Mouse (Mus musculus) ovary, adult 18-20 months (tissue): ENCODE data around the gene Rprd1b.
"Not testable (repeated sequence)": the region's sequence is repeated elsewhere in the genome, so short reads cannot be mapped to it uniquely, and the experiment has no call there.

Experiments
- DNase-seq: peaks from one replicate; pipeline ENCODE4 v3.0.0; 2022; ENCODE audit warnings: low spot score, mixed read lengths

Gene Rprd1b

DNA sequence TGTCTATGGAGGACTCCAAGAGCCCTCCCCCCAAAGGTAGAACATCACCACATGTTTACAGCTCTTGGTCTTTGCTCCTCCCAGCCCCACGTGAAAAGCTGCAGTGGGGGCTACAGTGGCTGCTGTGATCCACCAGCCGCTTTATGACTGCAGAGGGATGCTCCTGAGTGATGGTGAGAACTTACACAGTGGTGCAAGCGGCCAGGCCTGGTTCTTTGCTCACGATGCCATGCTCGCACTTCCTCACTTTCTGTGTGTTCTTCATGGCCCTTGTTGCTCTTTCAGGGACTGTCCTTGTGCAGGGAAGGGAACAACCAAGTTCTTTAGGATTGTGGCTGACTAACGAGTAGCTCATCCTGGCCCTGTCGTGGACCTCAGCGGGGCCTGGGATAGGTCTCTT is 15.2 kb downstream of the Rprd1b start:
- no peak for DNase-seq

GRCm38 (mm10) chr2:158046186-158046585 is 17.9 kb downstream of the Rprd1b start:
- no peak for DNase-seq

- no peak for DNase-seq
Observed at GRCm38 (mm10) chr2:158047903-158048302, 19.6 kb downstream of the Rprd1b start.

DNA sequence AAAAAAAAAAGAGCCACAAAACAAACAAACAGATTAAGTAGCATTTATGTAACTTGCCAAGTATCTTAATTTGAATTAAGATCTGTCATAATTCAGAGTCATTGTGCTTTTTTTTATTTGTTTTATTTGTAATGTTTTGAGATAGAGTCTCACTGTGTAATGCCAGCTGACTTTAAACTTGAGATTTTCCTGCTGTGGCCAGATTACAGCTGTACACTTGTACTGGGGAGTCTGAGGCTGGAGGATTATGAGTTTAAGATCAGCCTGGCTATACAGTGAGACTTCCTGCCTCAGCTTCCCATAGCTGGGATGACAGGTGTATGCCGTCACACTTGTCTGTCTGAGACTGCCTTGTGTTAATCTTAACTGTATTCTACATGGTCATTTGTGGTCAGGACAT is 20.4 kb downstream of the Rprd1b start:
- no peak for DNase-seq

GRCm38 (mm10) chr2:158050116-158050515 is 21.8 kb downstream of the Rprd1b start:
- DNase-seq: no peak

GRCm38 (mm10) chr2:158054596-158054995 is 26.3 kb downstream of the Rprd1b start:
- DNase-seq: no peak

DNA sequence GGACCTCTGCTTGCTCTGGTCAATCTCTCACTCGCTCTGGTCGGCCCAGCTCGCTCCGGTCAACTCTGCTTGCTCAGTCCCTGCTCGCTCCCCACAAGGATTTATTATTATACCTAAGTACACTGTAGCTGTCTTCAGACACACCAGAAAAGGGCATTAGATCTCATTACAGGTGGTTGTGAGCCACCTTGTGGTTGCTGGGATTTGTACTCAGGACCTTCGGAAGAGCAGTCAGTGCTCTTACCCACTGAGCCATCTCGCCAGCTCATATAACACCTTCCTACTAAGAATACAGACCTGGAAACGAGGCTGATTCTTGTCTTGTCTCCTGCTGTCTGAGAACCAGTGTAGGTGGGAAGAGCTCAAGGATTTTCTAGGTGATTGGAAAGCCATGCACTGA is 27.1 kb downstream of the Rprd1b start:
- not testable (repeated sequence) for DNase-seq

DNA sequence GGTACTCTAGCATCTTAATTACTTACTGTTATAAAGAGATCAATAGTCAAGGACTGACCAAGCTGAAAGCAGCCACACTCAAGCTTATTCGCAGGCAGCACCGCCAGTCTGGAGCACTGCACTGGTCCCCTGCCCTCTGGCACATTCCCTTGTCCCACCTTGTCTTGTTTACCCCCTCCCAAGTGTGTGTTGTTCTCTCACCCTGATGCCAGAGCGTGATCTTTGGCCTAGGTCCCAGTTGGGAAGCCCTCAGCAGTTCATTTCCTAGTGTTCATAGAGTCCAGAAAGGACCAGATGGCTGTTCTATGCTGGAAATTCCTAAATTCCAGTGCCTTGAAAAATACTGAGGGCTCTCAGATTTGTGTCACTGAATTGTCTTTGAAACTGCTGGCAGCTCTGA is 28.7 kb downstream of the Rprd1b start:
- DNase-seq: no peak

GRCm38 (mm10) chr2:158058534-158058933 is 30.2 kb downstream of the Rprd1b start:
- DNase-seq: no peak

DNA sequence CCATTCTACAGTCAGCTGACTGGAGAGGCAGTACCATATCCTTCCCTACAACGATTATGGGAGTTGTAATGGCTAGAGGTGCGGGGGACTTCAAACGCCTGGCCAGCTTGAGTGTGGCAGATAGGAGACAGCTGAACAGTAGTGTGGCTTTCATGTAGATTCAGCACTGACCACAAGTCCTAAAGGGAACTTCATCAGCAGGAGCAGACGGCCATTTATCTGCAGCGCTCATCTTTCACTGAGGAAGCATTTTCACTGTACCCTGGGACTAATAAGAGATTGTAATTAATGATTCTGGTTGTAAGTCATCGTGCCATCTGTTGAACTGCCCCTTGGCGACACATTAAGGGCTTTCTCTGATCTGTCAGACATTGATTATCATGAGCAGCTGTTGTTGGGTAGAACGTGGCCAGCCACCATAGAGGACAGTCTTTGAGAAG is 31.4 kb downstream of the Rprd1b start:
- DNase-seq: no peak

DNA sequence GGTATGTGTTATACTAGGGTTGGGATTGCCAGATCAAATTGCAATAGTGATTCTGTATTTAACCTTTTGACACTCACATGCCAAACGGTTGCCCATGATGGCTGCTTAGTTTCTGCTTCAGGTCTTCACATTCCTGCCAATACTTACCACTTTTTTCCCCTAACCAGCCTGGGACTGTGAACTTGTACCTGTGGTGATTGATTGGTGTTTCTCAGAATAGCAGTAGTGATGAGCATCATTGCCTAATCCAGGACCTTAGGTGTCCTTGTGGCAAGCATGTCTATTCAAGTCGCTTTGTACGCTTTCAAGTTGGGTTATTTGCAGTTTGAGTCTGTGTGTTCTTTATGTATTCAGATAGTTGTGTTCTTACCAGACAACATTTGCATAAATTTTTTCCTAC is 34.7 kb downstream of the Rprd1b start:
- no peak for DNase-seq

DNA sequence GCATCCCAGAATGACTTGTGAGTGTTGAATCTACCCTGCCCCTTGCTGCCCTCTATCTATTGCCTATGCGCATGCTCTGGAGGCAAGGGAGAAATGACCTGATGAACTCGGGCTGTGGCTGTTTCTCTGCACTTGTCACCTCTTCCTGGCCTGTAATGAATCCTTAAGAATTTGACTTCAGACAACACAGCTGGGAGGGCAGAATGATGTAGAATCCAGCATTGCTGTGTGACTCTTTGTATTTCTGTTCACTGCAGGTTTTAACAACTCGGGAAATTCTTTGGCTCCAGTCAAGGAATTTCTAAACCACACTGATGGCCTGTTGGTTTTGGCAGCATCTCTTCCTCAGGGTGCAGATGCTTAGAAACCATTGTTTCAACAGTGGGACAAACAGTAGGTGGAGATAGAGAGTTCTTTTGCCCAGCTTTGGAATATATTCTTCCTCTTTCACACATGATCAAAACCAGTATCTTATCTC is 36.3 kb downstream of the Rprd1b start:
- DNase-seq: no peak

DNA sequence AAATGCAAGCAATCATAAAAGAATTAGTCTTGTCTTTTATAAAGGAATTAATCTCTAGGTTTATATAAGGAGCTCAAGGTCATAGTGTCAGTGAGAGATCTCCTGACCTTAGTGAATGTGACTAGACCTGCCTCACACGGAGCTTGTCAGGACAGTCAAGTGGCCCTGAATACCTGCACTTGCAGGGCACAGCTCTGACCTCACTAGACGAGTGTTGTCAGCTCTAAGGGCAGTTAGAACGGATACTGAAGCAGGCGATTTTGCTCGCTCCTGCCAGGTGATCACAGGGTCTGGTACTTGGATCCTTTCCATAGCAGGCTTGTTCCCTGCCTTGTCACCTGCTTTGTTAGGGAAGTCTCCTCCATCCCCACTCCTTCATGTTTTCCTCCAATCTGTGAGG is 36.8 kb downstream of the Rprd1b start:
- no peak for DNase-seq

DNA sequence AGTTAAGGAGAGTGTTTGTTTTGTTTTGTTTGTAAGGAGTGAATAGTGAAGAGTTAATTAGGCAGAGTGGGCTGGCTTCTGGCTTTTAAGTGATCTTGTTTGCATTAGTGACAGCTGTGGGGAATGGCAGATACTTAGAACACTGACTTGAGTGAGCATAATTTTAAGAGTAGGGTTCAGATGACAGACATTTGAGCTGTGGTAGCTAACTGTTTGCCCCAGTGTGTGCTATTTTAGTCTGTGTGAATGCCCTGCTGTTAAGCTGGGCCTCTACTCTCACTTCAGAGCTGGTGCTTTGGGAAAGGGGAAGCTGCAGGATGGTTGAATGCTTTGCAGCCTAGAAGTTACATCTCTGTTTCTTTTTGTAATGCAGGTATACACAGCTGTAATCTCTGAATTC is 38.2 kb downstream of the Rprd1b start:
- DNase-seq: no peak

- no peak for DNase-seq
Observed at GRCm38 (mm10) chr2:158067260-158067824, 39.0 kb downstream of the Rprd1b start.

GRCm38 (mm10) chr2:158068444-158068971 is 40.2 kb downstream of the Rprd1b start:
- no peak for DNase-seq

DNA sequence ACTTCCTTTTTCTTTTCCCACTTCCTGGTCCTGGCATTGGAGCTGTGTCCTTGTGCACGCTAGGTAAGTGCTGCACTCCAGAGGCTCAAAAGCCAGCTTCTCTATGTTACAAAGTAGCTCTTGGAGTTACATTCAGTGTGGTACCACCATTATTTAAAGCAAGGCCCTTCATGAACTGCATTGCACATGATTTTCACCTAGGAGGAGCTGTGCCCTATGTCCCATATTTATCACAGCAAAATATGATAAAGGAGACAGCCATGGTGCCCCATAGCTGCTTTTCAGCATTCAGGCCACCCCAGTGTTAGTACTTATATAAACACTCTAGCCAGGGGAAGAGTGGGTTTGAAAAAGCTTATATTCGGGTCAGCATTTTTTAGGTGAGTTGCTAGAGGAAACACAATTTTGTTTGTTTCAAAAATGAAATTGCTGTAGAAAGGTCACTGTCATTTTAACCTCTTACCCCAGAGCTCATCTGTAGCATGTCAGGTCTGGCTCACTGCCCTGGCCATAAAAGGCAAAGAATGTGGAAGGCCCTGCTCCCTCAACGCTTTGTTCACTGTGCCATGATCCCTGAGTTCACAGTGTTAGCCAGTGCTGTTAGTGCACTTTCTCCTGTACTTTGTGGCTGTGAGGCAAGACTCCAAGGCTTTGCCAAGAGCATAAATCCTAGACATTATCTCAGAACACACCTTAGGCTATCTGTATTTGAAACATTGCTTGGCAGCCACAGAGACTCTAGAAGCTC is 42.8 kb downstream of the Rprd1b start:
- DNase-seq: no peak

- no peak for DNase-seq
Observed at GRCm38 (mm10) chr2:158071633-158071995, 43.3 kb downstream of the Rprd1b start.

GRCm38 (mm10) chr2:158074835-158075234 is 46.5 kb downstream of the Rprd1b start:
- DNase-seq: no peak

DNA sequence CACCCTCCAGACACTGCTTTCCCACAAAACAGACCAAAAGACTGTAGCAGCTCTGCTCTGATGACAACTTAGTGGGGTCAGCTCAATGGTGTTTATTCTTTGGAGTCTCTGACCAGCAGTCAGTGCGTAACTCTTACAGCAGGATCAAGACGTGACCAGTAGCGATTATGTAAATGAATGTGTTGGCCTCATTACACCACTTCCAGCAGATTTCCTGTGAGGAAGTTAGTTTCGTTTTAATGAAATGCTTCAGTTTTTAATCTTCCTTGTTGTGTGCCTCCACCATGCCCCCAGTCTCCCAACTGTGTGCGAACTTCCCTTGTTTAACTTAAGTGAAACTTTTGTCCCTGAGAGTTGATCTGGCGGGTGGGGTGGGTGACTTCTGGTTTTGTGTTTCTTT is 48.4 kb downstream of the Rprd1b start:
- DNase-seq: no peak

DNA sequence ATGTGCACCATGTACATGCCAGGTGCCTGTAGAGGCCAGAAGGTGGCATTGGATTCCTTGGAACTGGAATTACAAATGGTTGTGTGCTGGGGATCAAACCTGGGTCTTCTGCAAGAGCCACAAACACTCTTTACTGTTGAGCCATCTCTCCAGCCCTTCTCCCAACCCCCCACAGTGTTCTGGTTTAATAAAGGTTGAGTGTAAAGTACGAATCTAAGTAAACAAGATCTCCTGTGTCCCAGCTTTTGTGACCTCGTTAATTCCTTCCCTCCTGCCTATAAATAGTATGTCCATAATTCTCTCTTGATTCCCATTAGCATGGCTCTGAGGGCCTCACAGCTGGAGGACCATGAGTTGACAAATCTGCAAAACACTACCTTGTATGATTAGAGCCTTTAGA is 49.7 kb downstream of the Rprd1b start:
- DNase-seq: no peak

- no peak for DNase-seq
Observed at GRCm38 (mm10) chr2:158078971-158079370, 50.7 kb downstream of the Rprd1b start.

GRCm38 (mm10) chr2:158079843-158080395 is 51.6 kb downstream of the Rprd1b start:
- DNase-seq: no peak
